Mouse (Mus musculus) forebrain, postnatal 0 days (tissue): ENCODE data around the gene Fat4. TPM values are rescaled to one million over a fixed set of nuclear protein-coding genes. Genes with fewer than 3 reads are reported as not detected.
A peak's percentile ranks its signal among the peaks of the same experiment; 100 is the strongest.

Source experiments
- ATAC-seq: fragments of 200-750 bp; cut with Nextera tagmentation; 2 replicates; pipeline ENCODE4 v1.8.0; 2017; ENCODE audit warnings: mild to moderate bottlenecking, moderate library complexity
- DNase-seq: peaks from one replicate; pipeline ENCODE4 v3.0.0-alpha.2; 2015
- H3K27ac ChIP-seq: fragments of 300-500 bp; sonication (generic); 2 replicates; pipeline ENCODE4 v1.5.1; 2014; ENCODE audit warnings: low read depth, mild to moderate bottlenecking, antibody characterized with exemption, low read length, moderate library complexity, mixed read lengths
- H3K27me3 ChIP-seq: fragments of 300-500 bp; sonication (generic); 2 replicates; pipeline ENCODE4 v1.6.1; 2014; ENCODE audit warnings: mild to moderate bottlenecking, low read length, mixed read lengths; ENCODE audit not compliant: insufficient read depth
- H3K36me3 ChIP-seq: fragments of 300-500 bp; sonication (generic); 2 replicates; pipeline ENCODE4 v1.6.1; 2014; ENCODE audit warnings: mild to moderate bottlenecking, moderate library complexity; ENCODE audit not compliant: insufficient read depth
- H3K4me1 ChIP-seq: fragments of 300-500 bp; sonication (generic); 2 replicates; pipeline ENCODE4 v1.6.1; 2014; ENCODE audit warnings: antibody characterized with exemption; ENCODE audit not compliant: insufficient read depth
- H3K4me2 ChIP-seq: fragments of 300-500 bp; sonication (generic); 2 replicates; pipeline ENCODE4 v1.6.1; 2014; ENCODE audit warnings: low read depth, mild to moderate bottlenecking, moderate library complexity
- H3K4me3 ChIP-seq: fragments of 300-500 bp; sonication (generic); 2 replicates; pipeline ENCODE4 v1.5.1; 2014; ENCODE audit warnings: low read depth, low read length, mixed read lengths
- H3K9ac ChIP-seq: fragments of 300-500 bp; sonication (generic); 2 replicates; pipeline ENCODE4 v1.6.1; 2014; ENCODE audit warnings: mild to moderate bottlenecking
- H3K9me3 ChIP-seq: fragments of 300-500 bp; sonication (generic); 2 replicates; pipeline ENCODE4 v1.6.1; 2016; ENCODE audit warnings: low read length
- CTCF ChIP-seq: sonication (generic); IDR thresholded peaks from 2 replicates; pipeline ENCODE4 v1.5.1; 2016; ENCODE audit warnings: antibody characterized with exemption, control low read depth, low read depth
- WGBS: fragments of 180-500 bp; shearing (Covaris S2); extraction: QIAGEN DNeasy Blood & Tissue Kit; methylation state at CpG from one replicate; pipeline ENCODE4 v1.1.7; 2014; 5-methylcytosine and 5-hydroxymethylcytosine counted together
- polyA plus RNA-seq: library from polyadenylated mRNA; unstranded; fragments of >200 nt; fragmentation: Nextera tagmentation; extraction: Ambion mirVana; gene quantifications from 2 replicates; pipeline ENCODE4 v1.2.1, GENCODE M21; 2015
- total RNA-seq: library from RNA; depleted of rRNA; stranded (reverse); fragments of >200 nt; gene quantifications from 2 replicates; pipeline ENCODE4 v1.2.3, GENCODE M21; 2014

Gene Fat4
- total and polyA plus RNA-seq, 2 experiments from 2014 or later: 4.3 to 62.6 TPM

DNA sequence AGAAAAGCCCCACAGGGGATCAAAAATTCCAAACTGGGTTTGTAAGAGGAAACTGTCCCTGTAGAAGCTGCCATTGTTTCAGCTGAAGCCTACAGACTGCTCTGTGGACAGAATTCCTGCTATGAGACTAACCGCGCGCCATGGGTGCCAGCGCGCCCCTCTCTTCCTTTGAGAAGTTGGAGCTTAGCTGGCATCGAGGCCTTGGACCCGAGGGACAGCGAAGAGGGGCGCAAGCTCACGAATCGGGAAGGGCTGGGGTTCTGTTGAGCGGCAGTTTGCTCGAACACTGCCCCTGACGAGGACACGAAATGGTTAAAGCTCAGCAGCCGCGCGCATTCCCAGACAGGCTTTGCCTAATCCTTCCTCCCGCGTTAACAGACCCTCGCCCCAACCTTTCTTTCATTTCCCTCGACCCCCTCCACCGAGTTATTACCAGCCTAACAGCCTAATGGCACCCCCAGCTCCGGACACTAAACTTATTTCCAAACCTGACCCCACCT is 1.8 kb upstream of the Fat4 start:
- Histone ChIP-seq H3K27ac (peak overlapping the region; percentile 88), H3K9ac (peak overlapping the region; percentile 71), H3K4me2 (peak overlapping the region; percentile 96), H3K4me3 (peak overlapping the region; percentile 78), H3K27me3 (no peaks in the 10 kb centered on the region), H3K36me3 (peaks cover 5% of the 10 kb centered on the region; the same call in 1 of the 2 replicates), H3K9me3 (no peaks in the 10 kb centered on the region), H3K4me1 (peaks cover 8% of the 10 kb centered on the region; the same call in 1 of the 2 replicates)
- ATAC-seq (peak; percentile 33), DNase-seq (peak; percentile 79)
- TF ChIP-seq CTCF: no peak
- 1% methylated on average over 24 of the region's 24 CpGs for WGBS

DNA sequence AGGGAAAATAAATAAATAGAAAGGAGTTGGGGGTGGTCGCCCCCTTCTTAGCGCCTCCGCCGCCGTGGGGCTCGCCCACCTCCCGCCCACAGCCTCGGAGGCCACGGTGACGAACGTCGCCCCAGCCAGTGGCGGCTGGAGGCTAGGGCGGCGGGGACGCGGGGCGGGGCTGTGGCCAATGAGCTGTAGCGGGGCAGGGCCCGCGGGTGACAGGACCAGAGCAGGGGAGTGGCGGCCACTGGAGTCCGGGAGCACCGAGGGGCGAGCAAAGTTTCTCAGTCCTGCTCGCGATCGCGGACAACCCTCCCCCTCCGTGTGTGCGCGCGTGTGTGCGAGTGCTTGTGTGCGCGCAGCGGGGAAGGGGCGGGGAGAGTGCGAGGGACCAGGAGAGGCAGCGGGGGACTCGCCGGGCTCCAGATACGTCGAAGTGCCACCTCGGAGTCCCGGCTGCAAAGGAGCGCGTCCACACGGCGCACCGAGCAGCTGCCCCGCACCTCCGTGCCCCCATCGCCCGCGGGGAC is 1.2 kb upstream of the Fat4 start:
- Histone ChIP-seq H3K4me2 (peak overlapping the region; percentile 96), H3K4me1 (peaks cover 8% of the 10 kb centered on the region; the same call in 1 of the 2 replicates), H3K27ac (peak overlapping the region; percentile 88), H3K9me3 (no peaks in the 10 kb centered on the region), H3K4me3 (peak overlapping the region; percentile 78), H3K36me3 (peaks cover 6% of the 10 kb centered on the region; the same call in 1 of the 2 replicates), H3K9ac (peak overlapping the region; percentile 71), H3K27me3 (no peaks in the 10 kb centered on the region)
- 2% methylated on average over 51 of the region's 56 CpGs for WGBS
- peak; percentile 86 for ATAC-seq
- TF ChIP-seq CTCF: no peak
- peak; percentile 86 for DNase-seq

DNA sequence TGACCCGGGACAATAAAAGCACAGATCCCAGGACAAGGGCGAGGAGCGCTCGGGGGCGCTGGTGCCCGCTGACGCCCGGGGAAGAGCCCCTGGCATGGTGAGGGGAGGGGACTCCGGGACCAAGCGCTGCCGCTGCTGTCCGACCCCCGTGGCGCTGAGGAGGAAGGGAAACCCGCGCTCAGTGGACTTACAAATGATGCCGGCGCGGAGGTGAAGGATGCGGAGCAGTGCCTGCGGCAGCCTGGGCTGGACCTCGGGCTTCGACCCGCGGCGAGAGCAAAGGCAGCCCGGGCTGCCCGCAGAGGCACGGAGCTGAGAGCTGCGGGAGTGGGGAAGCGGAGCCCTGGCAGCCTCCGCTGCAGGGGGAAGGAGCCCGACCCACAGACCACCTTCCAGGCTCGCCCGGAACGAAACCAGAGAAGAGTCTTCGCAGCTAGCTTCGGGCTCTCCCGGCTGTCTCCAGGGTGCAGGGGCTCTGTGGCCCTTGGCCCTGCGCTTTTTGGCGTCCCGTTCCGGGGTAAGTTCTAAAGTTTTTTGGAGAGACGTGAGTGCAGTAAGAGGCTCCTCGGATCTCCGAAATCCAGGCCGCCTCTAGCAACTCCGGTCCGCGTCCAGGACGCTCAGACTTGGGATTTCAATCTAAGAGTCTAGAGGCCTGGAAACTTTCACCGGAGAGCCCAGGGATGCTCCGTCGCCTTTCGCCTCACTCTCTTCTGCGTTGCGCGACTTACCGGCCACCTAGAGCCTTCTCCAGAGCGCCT is 499 bp upstream of the Fat4 start:
- no peaks in the 10 kb centered on the region for H3K27me3 ChIP-seq

DNA sequence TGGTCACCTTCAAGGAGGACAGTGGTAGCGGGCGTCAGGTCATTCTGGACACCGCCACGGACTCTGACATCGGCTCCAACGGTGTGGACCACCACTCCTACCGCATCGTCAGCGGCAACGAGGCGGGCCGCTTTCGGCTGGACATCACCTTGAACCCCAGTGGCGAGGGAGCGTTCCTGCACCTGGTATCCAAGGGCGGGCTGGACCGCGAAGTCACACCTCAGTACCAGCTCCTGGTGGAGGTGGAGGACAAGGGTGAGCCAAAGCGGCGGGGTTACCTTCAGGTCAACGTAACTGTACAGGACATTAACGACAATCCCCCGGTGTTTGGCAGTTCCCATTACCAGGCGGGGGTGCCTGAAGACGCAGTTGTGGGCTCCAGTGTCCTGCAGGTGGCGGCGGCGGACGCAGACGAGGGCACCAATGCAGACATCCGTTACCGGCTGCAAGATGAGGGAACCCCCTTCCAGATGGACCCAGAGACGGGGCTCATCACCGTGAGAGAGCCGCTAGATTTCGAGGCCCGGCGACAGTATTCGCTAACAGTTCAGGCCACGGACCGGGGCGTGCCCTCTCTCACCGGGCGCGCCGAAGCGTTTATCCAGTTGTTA is 746 bp downstream of the Fat4 start:
- WGBS: 3% methylated on average over 47 of the region's 47 CpGs
- Histone ChIP-seq H3K4me3 (peak overlapping the region; percentile 78), H3K9me3 (no peaks in the 10 kb centered on the region), H3K27me3 (no peaks in the 10 kb centered on the region), H3K4me2 (peak overlapping the region; percentile 96), H3K4me1 (peaks cover 8% of the 10 kb centered on the region; the same call in 1 of the 2 replicates), H3K27ac (peak overlapping the region; percentile 88), H3K36me3 (peaks cover 8% of the 10 kb centered on the region; the same call in 1 of the 2 replicates), H3K9ac (peak overlapping the region; percentile 71)
- peak; percentile 71 for TF ChIP-seq CTCF
- DNase-seq: peak; percentile 77
- 0 out of 2 replicates have a peak, but pooled peaks have one; percentile 10 for ATAC-seq

More for the DNA sequence above, 499 bp upstream of the Fat4 start:
- H3K27ac ChIP-seq: peak overlapping the region; percentile 88
- H3K4me2 ChIP-seq: peak overlapping the region; percentile 96
- WGBS: under 1% methylated on average over 59 of the region's 60 CpGs
- ATAC-seq: peak; percentile 23
- peaks cover 8% of the 10 kb centered on the region; the same call in 1 of the 2 replicates for H3K4me1 ChIP-seq
- H3K9me3 ChIP-seq: no peaks in the 10 kb centered on the region
- peak overlapping the region; percentile 78 for H3K4me3 ChIP-seq
- peak overlapping the region; percentile 71 for H3K9ac ChIP-seq
- peaks cover 7% of the 10 kb centered on the region; the same call in 1 of the 2 replicates for H3K36me3 ChIP-seq
- no peak for TF ChIP-seq CTCF
- peak; percentile 60 for DNase-seq

DNA sequence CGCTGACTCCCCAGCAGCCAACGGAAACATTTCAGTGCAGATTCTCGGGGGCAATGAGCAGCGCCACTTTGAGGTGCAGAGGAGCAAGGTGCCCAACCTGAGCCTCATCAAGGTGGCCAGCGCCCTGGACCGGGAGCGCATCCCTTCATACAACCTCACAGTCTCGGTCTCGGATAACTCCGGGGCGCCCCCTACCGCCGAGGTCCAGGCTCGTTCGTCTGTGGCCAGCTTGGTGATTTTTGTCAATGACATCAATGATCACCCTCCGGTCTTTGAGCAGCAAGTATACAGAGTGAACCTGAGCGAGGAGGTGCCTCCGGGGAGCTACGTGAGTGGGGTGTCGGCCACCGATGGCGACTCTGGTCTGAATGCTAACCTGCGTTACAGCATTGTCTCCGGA is 1.4 kb downstream of the Fat4 start:
- Histone ChIP-seq H3K4me1 (peaks cover 10% of the 10 kb centered on the region; the same call in 1 of the 2 replicates), H3K27me3 (no peaks in the 10 kb centered on the region), H3K4me3 (peak overlapping the region; percentile 78), H3K9me3 (no peaks in the 10 kb centered on the region), H3K9ac (peak overlapping the region; percentile 71), H3K27ac (peak overlapping the region; percentile 88), H3K4me2 (peak overlapping the region; percentile 96), H3K36me3 (peaks cover 8% of the 10 kb centered on the region; the same call in 1 of the 2 replicates)
- WGBS: 11% methylated on average over 24 of the region's 24 CpGs
- no peak for ATAC-seq
- TF ChIP-seq CTCF: peak; percentile 75
- peak; percentile 78 for DNase-seq

DNA sequence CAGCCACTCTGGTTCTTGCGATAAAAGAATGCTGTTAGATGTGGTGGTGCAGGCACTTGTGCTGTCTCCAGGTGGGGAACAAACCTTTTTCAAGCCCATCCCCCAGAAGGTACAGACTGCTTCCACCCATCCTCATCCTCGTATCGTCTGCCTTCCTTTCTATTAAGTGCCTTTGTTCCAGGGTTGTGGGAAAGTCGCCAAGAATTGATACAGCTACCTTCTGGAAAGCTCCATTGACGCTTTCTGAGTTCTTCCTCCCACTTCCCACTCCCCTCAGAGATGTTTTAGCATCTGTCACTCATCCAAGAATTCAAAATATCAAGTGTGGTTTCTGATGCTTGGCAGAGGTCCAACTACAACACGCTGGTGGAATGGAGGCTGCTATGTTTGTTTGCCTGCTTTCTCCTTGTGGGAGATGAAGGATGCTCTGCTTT is 6.1 kb downstream of the Fat4 start:
- TF ChIP-seq CTCF: no peak

More for the DNA sequence above, 6.1 kb downstream of the Fat4 start:
- DNase-seq (peak; percentile 79), ATAC-seq (peak; percentile 47)
- H3K4me2 ChIP-seq: peak overlapping the region; percentile 68
- WGBS: 9% methylated on average over 6 of the region's 6 CpGs
- H3K27me3 ChIP-seq: no peaks in the 10 kb centered on the region
- H3K4me3 ChIP-seq: peak overlapping the region; percentile 47
- peaks cover 14% of the 10 kb centered on the region; the same call in 1 of the 2 replicates for H3K4me1 ChIP-seq
- peaks cover 8% of the 10 kb centered on the region; the same call in 1 of the 2 replicates for H3K36me3 ChIP-seq
- peak overlapping the region; percentile 60 for H3K27ac ChIP-seq
- no peaks in the 10 kb centered on the region for H3K9me3 ChIP-seq
- H3K9ac ChIP-seq: peak overlapping the region; percentile 56
